Mouse (Mus musculus) c-Kit-positive CD71-negative TER-119-negative erythroid progenitor cells, embryonic 14.5 days (primary cell): ENCODE measurements around the gene Ttc37.

Experiments used
- DNase-seq: peaks from one replicate; pipeline ENCODE4 v3.0.0-alpha.2; 2013; ENCODE audit warnings: low read depth

Gene Ttc37

DNA sequence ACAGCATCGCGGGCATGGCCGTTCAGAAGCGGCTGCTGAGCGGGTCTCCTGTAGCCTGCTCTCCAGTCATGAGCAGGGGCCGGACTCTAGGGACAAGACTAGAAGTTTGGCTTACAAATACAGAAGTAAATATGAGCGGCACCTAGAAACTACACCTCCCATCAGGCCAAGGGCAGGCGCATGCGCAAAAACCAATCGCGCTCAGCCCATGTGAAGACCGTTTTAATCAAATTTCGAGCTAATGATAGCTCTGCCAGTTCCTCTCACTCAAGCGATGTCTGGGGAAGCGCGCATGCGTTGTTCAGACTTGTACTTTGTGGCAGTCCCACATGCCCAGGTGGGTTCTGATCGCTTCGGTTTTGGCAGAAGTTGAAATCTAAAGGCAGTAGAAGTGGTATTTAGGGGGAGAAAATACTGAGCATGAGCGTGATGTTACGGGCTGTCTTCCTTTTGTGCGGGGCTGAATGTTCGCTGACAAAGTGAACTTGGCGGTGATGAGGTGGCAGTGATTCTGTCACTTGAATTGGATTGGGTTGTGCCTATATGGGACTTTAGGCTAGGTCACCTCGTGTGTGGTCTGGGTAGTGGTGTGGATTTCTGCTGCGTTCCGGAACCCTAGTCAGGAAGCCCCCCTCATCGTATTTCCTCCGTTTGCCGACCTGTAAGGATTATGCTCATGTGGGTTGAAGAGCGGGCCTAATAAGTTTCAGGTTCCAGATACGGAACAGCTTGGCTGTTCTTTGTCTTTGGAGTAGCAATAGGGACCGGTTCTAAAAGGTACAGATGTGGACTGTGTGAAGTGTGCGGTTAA is at the start of gene Ttc37, which contains the start of gene Arsk:
Gene Ttc37, plus strand, starts transcription at position 242 of the 811 bp plus-strand sequence.
Gene Arsk, minus strand, starts transcription at position 168 of the 811 bp plus-strand sequence.
- DNase-seq, result peak; percentile 97

DNA sequence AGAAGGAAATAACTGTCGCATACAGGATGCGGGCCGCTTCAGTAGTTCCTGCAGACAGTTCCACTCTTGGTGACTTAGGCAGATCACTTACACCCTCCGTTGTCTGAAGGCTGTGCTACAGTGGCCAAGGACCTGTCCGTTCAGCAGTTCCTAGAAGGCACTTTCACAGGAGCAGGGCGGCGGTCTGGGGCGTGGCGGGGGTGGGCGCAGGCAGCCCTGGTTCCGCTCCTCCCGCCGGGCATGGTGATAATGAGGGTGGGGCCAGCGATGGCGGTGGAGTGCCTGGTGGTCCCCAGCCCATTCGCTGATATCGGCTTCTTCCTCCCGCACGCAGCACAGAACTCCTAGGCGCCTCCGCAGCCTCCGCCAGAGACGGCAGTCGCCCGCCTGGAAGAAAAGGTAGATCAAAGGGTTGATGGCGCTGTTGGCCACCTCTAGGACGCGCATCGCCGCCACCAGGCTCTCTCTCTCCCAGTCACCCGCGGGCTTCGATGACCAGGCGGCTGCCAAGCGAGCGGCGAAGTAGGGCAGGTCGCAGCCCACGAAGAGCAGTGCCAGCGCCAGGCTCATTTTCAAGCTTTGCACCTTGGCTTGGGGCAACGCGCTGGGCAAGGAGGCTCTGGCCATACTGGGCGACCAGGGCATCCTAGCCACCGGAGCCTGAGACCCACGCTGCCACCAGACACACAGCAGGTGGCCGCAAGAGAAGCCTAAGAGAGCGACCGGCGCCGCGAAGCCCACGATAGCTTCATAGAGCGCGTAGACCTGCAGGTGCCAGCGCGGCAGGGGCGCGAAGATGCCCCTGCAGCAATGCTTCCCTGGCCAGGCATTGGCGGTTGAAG is 42.9 kb upstream of the Ttc37 start:
- DNase-seq, result peak; percentile 42

DNA sequence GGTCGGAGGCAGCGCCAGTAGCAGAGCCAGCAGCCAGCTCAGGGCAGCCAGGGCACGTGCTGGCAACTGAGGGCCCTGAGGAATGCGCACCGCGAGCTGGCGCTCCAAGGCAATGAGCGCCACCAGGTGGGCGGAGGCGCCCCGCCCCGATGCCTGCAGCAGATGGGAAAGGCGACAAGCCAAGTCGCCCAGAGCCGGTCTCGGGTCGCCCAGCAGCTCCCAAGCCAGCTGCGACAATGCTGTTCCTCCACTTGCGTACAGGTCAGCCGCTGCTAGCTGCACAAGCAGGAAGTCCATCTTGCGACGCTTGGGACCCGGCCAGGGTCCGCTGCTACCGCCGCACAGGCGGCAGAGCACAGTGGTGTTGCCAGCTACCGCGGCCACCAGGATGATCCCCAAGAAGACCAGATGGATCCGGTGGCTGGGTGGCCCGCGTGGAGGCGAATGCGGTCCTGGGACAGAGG is 42.2 kb upstream of the Ttc37 start:
- no peak for DNase-seq

DNA sequence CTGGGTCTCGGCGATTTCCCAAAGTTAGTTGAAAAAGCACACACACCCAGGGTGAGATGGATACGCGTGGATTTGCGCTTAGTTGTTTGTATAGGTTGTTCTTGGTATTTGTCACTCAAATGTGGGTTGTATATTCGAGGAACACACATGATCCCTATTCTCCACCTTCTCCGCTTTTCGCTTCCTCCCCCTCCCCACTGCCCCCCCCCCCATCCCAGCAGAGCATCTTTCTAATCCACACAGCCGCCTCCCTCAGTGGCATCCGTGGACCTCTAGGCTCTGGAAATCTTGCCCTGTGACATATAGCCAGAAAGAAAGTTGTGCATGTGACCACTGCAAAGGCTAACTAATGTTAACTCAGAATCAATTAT is 41.7 kb upstream of the Ttc37 start, which contains the start of gene Gpr150:
Gene Gpr150, minus strand, starts transcription at position 101 of the 371 bp plus-strand sequence.
- DNase-seq, result no peak

DNA sequence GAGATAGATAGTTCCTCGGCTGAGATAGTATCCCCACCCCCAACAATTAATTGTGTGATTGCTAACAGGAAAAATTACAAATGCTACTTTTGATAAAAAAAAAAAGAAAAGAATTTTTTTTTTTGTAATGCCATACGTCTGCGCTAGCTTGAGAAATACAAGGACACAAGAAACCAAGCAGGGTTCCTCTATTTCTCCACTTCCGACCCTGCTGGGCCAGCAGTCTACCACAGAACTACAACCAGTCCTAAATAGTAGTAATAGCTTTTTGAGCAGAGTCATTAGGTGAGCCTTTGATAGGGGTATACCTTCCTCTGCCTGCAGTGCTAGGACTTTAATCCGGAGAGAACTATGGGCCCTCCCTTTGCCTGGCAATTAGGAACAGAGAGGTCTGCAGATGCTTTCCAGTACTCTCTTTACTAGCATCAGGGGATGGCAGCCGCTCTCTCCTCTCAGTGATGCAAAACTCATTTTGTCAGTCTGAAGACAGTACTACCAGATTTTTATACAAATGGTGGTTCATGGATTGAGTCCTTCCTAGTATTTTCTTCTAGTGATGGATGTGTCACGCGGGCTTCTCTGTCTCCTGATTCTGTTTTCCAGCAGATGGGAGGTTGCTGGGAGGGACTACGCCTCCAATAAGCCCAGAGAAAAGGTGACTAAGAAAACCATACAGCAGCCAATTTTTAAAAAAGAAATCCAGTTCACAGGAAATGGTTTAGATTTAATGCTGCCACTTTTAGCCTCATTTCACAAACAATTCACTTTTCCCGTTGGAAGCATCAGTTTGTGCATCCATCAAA is 41.1 kb upstream of the Ttc37 start:
- DNase-seq, result no peak

DNA sequence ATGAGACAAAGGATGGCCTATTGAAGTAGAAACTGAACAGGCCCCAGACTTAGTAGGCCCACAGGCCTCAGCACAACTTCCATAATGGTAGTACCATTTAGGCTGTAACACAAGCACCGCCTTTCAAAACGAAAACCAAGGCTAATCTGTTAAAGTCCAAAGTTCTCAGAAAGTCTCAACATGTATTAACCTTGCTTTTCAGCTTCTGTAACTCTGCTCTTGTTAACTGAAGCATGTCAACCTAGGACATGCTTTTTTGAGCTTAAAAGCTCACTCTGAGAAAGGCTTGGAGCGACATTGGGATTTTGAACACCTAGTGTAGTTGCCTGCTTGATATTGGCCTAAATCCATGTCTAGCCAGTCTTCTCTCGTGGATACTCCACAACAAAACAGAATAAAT is 38.9 kb upstream of the Ttc37 start:
- DNase-seq, result no peak

DNA sequence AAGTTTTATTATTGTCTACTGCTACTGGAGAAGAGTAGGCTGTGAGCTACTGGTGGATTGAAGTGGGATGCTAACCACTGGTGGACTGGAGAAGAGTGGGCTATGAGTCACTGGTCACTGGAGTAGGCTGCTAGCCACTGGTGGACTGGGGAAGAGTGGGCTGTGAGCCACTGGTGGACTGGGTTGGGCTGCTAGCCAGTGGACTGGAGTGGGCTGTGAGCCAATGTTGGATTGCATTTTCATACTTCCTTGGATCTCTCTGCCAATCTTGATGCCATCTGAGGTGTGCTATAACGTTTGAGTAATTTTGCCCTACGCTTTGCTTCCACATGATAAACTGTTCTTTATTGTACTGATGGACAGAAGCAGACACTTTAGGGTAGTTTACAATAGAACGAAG is 36.4 kb upstream of the Ttc37 start:
- no peak for DNase-seq

DNA sequence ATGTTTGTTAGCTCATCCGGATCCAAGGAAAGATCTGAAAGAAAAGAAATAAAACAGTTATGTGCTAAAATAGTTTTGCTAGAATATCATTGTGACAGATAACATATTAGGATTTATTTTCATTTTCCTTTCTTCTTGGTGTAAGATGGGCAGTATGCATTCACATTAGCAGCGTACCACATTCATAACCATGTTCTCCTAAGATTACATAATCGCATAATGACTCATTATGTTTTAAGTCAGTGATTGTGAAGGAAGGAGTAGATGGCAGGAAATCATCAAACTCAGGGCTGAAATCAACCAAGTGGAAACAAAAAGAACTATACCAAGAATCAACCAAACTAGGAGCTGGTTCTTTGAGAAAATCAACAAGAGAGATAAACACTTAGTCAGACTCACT is 36.0 kb upstream of the Ttc37 start:
- no peak for DNase-seq

DNA sequence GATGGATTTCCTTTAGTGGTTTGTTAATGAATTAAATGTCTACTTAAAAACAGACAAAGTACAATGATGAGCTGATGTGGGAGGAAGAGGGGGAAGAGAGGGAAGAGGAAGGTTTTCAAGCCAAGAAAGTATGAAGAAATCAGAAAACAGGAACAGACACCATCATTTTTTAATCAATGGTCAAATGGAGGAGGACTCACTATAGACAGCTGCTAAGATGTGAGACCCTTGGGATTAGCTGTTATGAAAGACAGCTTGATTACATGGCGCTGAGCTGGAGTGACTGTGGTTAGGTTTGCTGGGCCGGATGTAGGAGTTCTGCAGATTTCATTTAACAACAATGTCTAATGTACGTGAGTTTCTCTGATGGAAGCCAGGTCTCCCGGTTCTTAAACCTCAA is 35.0 kb upstream of the Ttc37 start:
- no peak for DNase-seq

DNA sequence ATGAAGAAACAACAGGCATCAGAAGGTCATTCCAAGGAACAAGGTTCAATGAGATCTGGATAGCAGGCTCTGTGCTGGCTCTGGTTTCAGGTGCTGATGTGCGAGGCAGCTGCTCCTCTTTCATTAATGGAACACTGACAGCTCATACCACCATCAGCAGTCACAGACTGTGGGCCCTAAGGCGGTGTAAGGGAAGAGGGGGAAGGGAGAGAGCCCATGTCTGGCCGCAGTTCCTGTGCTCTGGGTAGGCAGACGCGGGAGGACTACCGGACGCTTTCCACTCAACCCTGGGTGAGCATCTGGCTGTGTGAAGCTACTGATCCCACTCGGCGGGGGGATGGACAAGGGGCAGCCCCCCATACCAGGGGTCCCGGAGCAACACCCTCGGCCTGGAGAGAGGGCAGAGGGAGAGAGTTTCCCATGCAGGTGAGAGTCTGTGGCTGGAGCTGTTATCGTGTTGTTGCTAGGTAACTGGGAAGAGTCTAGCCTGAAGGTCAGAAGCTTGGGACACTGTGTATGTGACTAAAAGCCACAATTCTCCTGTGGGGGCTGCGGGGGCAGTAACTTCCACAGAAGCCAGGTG is 34.1 kb upstream of the Ttc37 start:
- no peak for DNase-seq

DNA sequence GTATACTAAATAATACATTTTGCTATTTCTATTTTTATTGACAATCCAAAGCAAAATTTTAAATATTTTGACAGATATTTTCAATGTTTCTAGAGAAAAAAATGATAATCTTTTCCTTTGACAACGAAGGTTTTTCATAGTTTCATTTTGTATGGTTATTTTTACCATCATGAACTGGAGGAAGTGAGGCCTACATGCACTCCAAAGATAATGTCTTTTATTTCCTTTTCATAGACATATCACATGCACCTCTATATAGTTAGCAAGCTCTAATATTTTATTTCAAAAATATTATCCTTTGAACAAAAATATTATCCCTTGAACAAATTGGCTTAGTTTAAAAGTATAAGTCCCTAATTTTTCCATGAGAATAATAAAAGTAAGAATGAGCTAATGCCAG is 24.2 kb upstream of the Ttc37 start:
- no peak for DNase-seq

DNA sequence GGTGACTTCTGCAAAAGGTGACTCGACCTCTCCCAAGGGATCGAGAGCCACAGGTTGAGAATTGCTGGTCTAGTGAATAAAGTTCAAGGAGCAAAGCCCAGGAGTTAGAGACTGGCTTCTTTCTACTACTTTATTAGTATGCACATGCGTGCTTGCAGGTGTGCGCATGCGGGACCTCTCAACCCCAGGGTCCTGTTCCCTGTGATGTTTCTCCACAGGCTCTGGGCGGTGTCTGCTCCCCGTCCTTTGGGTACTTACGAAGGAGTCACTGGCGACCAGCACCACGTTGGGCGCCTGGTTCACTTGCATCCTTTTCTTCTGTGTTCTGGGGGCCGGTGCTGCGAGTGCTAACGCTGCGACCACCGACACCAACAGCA is 430 bp upstream of the Ttc37 start:
- DNase-seq, result peak; percentile 44

DNA sequence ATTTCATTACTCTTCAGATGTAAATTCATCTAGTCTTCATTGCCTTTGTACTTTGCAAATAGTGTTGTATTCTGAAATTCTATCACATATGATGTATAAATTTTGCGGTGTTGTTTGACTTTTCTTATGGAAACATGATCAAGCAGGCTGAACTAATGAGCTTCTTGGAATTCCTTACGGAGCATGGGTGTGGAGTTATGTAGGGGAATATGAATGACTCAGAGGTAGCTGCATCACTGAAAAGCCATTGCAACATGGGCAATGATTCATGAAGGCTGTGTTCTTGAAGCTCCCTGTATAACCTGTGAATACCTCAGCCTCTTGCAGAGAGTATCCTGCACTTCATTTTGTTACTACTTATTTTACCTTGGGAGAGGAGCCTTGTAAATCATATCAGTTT is 3.5 kb downstream of the Ttc37 start:
- no peak for DNase-seq

DNA sequence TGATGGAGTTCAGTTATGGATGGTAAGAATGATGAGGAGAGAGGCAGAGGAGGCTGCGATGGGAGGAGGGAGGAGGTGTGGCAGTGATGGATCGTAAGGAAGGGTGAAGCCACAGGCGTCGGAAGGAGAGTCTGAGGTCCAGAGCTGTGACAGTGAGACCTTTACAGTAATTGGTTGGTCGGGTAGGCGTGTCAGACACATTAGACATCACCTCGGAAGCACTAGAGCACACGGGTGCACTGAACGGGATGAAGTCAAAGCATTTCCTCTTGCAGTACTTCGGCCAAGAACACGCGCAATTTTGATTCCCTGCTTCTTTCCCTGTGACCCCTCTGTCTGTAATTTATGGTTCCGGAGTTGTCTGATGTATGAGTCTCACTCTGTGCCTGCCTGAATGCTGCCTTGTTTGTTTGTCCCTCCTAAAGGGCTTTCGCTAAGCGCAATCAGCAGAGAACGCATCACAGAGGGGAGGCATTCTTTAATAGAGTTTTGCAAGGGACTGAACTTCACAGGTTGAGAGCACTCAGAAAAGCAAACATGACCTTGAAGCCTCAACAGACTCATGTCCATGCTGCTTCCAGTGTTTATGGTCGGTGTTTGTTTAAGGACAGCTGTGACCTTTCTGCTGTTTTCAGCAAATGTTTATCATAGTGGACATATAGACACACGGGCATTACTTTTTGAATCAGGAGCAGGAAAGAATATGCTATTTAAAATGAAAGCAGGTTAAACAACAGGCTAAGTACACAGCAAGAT is 10.7 kb downstream of the Ttc37 start:
- DNase-seq, result no peak

DNA sequence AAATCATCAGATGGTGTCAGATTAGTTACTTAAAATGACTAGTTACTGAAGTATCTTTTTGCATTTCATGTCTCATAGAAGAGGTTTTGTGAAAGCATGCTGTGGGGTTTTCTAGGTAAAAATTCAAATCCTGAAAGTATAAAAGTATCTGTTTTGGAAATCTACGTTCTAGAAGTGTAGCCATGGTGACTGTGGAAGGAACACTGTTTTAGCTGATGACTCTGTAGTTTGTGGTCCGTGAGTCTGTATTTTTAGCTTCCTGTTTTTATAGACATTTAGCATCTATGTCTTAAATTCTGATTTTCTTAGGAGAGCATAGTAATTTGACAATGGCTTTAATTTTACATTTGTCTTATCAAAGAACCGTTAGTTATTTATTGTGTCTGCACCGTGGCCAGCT is 30.3 kb downstream of the Ttc37 start:
- DNase-seq, result no peak

DNA sequence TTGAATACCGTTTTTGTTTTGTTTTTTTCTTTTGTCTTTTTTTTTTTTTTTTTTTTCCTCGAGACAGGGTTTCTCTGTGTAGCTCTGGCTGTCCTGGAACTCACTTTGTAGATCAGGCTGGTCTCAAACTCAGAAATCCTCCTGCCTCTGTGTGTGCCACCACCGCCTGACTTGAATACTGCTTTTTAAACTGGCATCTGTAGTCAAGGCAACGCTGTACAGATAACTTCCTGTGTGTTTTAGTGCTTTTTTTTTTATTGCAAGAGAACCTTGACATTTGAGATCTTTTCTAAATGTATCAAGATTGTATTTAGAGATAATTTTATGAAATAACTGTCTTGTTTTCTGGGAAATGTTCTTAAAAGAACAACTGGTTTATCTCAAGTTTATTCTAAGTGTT is 33.9 kb downstream of the Ttc37 start:
- no peak for DNase-seq

DNA sequence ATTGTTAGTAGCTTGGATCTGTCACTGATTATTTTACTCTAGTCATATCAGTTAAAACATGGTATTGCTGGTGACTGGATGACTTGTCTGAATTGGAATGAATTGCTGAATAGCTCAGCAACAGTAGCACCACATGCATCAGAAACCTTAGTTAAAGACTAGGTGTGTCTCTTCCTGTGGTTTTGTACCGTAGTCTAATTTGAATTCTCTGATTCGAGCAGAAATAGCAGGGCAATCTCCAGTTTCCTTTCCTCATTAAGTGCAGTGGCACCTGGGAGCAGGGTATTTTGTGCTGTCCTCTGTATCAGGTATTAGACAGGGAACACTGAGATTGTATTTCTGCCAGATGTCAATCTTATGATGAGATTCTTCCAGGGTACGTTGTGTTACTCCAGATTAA is 40.3 kb downstream of the Ttc37 start:
- no peak for DNase-seq

DNA sequence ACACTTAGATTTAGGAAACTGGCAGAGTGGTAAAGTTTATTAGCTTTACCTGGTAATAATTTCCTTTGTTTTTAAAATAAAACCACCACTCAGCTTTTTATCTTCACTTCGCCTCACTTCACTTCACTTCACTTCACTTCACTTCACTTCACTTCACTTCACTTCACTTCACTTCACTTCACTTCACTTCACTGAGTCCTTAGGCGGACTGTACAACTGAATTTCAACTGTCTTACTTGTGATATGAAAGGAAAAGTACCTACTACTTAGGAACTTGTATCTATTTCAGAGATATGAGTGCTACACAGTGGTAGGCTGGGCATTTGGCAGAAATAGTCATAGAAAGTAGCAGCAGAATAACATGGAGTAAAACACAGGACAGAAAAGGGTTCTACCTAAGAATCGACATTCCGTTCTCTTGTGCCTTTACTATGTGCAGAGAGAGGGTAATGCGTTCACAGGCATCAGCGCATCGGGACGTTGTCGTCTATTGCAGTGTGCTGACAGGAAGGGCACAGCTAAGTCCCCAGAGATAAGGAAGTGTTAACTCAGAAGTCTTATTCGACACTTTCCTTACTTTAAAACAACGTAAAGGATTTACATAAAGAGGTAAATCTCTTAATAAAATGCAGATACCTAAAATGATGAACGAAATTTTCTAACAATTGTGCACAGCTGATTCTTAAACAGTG is 42.7 kb downstream of the Ttc37 start:
- DNase-seq, result no peak

DNA sequence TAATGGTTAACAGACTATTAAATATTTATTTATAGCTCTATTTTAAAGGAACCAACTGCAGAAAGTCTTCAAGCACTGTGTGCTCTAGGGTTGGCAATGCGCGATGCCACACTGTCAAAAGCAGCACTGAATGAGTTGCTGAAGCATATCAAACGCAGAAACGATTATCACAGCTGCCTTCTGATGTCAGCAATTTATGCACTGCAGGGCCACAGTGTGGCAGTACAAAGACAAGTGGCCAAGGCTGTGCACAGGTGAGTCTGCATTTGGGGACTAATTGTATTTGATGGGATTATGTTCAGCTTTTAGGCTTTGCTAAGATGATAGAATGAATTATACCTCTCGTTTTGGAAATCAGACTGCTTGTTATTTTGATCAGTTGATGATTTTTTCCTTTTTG is 51.9 kb downstream of the Ttc37 start:
- no peak for DNase-seq

DNA sequence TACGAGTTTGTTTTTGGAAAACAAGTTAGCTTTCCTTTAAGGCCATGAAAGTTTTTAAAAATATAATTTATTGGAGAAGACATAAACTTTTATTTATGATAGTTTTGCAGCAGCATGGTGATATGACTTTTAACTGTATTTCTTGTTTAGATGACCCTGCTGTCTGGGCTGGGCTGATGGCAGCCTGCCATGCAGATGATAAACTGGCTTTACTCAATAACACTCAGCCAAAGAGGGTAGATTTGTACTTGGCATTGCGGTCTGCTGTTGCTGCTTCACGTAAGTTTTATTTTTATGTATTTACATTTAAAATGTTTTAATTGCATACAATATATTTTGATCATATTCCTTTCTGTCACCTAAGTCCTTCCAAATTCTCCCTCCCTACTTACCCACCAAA is 58.6 kb downstream of the Ttc37 start:
- DNase-seq, result no peak

DNA sequence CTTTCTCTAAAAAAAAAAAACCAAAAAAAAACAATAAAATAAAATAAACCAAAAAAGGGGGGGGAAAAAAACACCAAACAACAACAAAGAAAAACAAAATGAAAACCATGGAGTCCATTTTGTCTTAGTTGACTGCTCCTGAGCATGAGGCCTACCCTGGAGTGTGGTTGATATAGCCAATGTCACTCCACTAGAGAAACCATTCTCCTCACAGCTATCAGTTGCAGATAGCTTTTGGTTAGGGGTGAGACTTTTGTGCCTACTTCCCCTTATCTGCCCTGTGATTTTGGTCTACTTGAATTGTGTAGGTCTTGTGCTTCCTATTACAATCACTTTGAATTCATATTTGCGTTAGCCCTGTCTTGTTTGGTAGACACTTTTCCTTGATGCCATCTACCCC is 59.0 kb downstream of the Ttc37 start:
- DNase-seq, result no peak
